Mouse (Mus musculus) heart, embryonic 16.5 days (tissue): ENCODE measurements around the gene Sik1. TPM values are rescaled to one million over a fixed set of nuclear protein-coding genes. Genes with fewer than 3 reads are reported as not detected.
A peak's percentile ranks its signal among the peaks of the same experiment; 100 is the strongest.

Source experiments
- ATAC-seq: fragments of 200-750 bp; cut with Nextera tagmentation; replicated peaks from 2 replicates; pipeline ENCODE4 v1.8.0; 2017; ENCODE audit warnings: moderate number of reproducible peaks; ENCODE audit not compliant: insufficient read depth, low FRiP score; ENCODE audit errors: extremely low read depth
- H3K27ac ChIP-seq: fragments of 300-500 bp; sonication (generic); 2 replicates; pipeline ENCODE4 v1.5.1; 2014; ENCODE audit warnings: mild to moderate bottlenecking, low read length, control low read depth, moderate library complexity
- H3K27me3 ChIP-seq: fragments of 300-500 bp; sonication (generic); 2 replicates; pipeline ENCODE4 v1.6.1; 2014; ENCODE audit warnings: low read length, mixed read lengths; ENCODE audit not compliant: control insufficient read depth, insufficient read depth
- H3K36me3 ChIP-seq: fragments of 300-500 bp; sonication (generic); 2 replicates; pipeline ENCODE4 v1.6.1; 2014; ENCODE audit not compliant: control insufficient read depth, insufficient read depth
- H3K4me1 ChIP-seq: fragments of 300-500 bp; sonication (generic); 2 replicates; pipeline ENCODE4 v1.6.1; 2014; ENCODE audit warnings: low read length, mixed read lengths; ENCODE audit not compliant: control insufficient read depth, insufficient read depth
- H3K4me2 ChIP-seq: fragments of 300-500 bp; sonication (generic); 2 replicates; pipeline ENCODE4 v1.6.1; 2014; ENCODE audit warnings: low read depth, mild to moderate bottlenecking, control low read depth, low read length
- H3K4me3 ChIP-seq: fragments of 300-500 bp; sonication (generic); 2 replicates; pipeline ENCODE4 v1.5.1; 2014; ENCODE audit warnings: mild to moderate bottlenecking, control low read depth, low read length
- H3K9ac ChIP-seq: fragments of 300-500 bp; sonication (generic); 2 replicates; pipeline ENCODE4 v1.6.1; 2014; ENCODE audit warnings: low read length, control low read depth
- H3K9me3 ChIP-seq: fragments of 300-500 bp; sonication (generic); replicated peaks from 2 replicates; pipeline ENCODE4 v1.6.1; 2016; ENCODE audit warnings: low read length; ENCODE audit not compliant: control insufficient read depth
- WGBS: fragments of 180-500 bp; shearing (Covaris S2); extraction: QIAGEN DNeasy Blood & Tissue Kit; methylation state at CpG from one replicate; pipeline ENCODE4 v1.1.7; 2014; 5-methylcytosine and 5-hydroxymethylcytosine counted together
- polyA plus RNA-seq: library from polyadenylated mRNA; unstranded; fragments of >200 nt; fragmentation: Nextera tagmentation; extraction: Ambion mirVana; gene quantifications from 2 replicates; pipeline ENCODE4 v1.2.1, GENCODE M21; 2015

Sik1 gene
- polyA plus RNA-seq, 1 experiment from 2014 or later, result 13.0 TPM

DNA sequence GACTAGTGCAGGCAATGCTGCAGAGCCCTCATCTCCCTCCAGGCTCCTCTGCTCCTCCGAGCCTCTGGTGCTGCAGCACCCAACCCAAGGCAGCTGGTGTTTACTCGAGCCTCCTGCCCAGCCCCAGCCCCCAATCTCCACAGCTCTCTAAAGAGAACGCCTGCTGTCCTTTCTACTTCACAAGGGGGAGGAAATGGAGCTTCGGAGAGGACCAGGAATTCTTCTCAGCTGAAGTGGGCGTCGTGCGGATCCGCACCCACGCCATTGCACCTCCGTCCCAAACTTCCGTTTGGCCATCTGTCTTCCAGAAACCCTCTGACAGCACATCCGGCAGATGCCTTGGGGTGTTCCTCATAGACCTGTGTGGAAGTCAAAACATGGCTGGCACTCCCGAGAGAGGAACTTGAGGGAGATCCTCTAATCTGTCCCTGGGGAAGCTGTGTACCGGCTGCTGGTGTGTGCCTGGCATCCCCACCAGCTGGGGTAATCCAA lies 22.1 kb upstream of the Sik1 start:
- Histone ChIP-seq H3K9me3 (no peaks in the 10 kb centered on the region), H3K4me2 (no peak overlapping the region), H3K9ac (peak overlapping the region; percentile 21; the same call in 1 of the 2 replicates), H3K4me1 (peaks cover 9% of the 10 kb centered on the region; the same call in 1 of the 2 replicates), H3K27me3 (no peaks in the 10 kb centered on the region), H3K4me3 (no peak overlapping the region), H3K27ac (peak overlapping the region; percentile 25; the same call in 1 of the 2 replicates), H3K36me3 (no peaks in the 10 kb centered on the region)
- WGBS, result 61% methylated on average over 14 of the region's 14 CpGs
- ATAC-seq, result no peak

DNA sequence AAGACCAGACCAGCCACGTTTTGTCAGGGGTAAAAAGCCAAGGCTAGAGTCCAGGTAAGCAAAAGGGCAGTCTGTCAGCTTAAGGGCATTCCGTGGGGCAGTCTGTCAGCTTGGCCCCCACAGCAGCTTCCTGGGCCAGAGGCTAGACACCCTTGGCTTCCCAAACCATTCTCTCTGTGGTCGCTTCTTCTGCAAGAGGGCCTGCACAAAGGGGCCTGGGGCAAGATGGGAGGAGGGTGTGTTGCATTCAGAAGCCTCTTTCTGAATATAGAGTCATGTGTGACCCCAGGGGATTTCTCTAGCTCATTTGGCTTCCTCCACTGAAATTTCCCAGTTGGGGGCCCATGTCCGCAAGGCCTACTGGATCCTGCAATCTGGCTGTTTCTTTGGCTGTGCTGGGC lies 21.6 kb upstream of the Sik1 start:
- Histone ChIP-seq H3K36me3 (no peaks in the 10 kb centered on the region), H3K4me1 (peaks cover 9% of the 10 kb centered on the region; the same call in 1 of the 2 replicates), H3K9me3 (no peaks in the 10 kb centered on the region), H3K27ac (peak overlapping the region; percentile 25; the same call in 1 of the 2 replicates), H3K27me3 (no peaks in the 10 kb centered on the region), H3K4me2 (no peak overlapping the region), H3K4me3 (no peak overlapping the region), H3K9ac (0 out of 2 replicates have a peak overlapping the region, but pooled peaks have one; percentile 21)
- WGBS, result 78% methylated on average over 4 of the region's 4 CpGs
- no peak for ATAC-seq

DNA sequence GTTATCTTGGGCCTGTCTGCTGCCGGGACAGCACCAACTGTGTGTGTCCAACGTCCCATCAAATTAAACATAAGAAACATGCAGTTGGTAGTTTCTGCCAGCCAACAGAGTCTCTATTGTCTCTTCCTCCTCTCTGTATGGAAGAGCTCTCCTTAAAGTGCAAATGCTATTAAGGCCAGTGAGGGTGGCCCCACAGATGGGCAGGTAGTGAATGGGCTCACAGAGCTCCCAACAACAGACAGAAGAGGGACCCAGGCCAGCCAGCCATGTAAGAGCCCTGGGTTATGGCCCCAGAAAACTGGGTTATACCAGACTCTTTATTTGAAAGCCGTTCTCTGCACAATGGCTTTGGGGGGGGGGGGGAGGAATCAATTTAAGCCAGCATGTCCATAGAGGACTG lies 21.2 kb upstream of the Sik1 start:
- no peak for ATAC-seq
- Histone ChIP-seq H3K4me2 (no peak overlapping the region), H3K27ac (no peak overlapping the region), H3K9ac (no peak overlapping the region), H3K27me3 (no peaks in the 10 kb centered on the region), H3K9me3 (no peaks in the 10 kb centered on the region), H3K4me1 (peaks cover 9% of the 10 kb centered on the region), H3K4me3 (no peak overlapping the region), H3K36me3 (no peaks in the 10 kb centered on the region)
- WGBS, result 74% methylated on average over 3 of the region's 3 CpGs

DNA sequence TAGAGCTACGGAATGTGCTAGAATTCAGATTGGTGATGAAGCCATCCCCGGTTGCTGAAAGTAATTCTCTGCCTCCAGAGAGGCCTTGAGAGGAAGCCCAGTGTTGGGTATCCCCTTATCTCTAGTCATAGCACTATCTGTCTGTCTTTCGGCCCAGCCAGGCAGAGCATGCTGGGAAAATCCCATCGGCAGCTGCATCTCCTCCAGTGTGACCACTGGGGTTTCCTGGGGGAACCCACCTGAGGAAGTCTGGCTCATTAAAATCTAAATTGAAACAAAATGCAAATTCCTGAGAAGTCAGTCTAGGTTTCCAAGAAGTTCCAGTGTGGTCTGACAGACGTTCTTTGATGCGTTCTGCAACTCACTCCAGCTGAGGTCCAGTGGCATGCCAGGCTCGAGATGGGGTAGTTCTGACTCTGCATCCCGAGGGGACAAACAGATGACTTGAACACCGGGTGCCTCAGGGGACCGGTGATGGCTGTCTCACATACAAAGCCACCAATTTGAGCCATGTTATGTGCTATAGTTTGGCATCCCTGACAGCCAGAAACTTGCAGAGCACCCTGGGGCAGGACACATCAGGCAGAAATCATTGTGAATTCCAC lies 19.8 kb upstream of the Sik1 start:
- Histone ChIP-seq H3K9ac (no peak overlapping the region), H3K36me3 (no peaks in the 10 kb centered on the region), H3K4me2 (no peak overlapping the region), H3K27ac (no peak overlapping the region), H3K9me3 (no peaks in the 10 kb centered on the region), H3K4me3 (no peak overlapping the region), H3K27me3 (no peaks in the 10 kb centered on the region), H3K4me1 (peaks cover 15% of the 10 kb centered on the region)
- no peak for ATAC-seq
- WGBS, result 67% methylated on average over 10 of the region's 10 CpGs

DNA sequence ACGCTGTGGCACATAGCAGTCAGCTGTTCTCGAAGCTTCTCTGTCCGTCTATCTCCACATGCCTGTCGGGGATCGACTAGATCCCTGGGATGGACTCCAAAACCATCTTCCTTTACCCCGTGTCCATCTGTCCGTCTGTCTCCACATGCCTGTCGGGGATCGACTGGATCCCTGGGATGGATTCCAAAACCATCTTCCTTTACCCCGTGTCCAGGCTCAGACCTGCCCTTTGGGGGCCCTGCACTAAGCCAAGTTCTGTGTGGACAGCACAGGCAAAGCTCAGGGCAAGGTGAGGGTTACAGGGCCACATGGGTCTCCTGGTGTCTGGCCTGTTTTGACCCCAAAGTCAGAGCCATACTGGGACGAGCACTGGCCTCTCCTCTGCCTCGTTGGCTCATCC lies 19.1 kb upstream of the Sik1 start:
- Histone ChIP-seq H3K9ac (no peak overlapping the region), H3K4me1 (peaks cover 15% of the 10 kb centered on the region), H3K27me3 (no peaks in the 10 kb centered on the region), H3K4me2 (no peak overlapping the region), H3K36me3 (no peaks in the 10 kb centered on the region), H3K27ac (no peak overlapping the region), H3K9me3 (no peaks in the 10 kb centered on the region), H3K4me3 (no peak overlapping the region)
- ATAC-seq, result no peak
- WGBS, result 80% methylated on average over 12 of the region's 12 CpGs

DNA sequence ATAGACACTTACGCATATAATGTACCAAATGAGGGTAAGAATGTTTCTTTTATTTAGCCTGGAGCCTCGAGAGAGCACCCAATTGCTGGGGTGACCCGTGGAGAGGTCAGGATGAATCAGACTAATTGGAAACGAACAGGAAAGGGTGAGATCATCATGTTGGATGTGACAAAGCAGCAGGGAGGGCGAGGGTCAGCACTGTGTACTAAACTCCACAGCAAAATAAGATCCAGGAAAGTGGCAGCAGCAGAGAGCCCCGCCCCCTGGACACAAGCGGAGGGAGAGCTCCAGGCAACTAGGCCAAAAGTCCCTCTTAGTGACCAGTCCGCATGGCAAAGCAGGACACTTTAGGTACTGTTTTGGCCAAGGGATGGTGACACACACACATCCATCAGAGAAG lies 18.4 kb upstream of the Sik1 start:
- WGBS, result 62% methylated on average over 8 of the region's 8 CpGs

DNA sequence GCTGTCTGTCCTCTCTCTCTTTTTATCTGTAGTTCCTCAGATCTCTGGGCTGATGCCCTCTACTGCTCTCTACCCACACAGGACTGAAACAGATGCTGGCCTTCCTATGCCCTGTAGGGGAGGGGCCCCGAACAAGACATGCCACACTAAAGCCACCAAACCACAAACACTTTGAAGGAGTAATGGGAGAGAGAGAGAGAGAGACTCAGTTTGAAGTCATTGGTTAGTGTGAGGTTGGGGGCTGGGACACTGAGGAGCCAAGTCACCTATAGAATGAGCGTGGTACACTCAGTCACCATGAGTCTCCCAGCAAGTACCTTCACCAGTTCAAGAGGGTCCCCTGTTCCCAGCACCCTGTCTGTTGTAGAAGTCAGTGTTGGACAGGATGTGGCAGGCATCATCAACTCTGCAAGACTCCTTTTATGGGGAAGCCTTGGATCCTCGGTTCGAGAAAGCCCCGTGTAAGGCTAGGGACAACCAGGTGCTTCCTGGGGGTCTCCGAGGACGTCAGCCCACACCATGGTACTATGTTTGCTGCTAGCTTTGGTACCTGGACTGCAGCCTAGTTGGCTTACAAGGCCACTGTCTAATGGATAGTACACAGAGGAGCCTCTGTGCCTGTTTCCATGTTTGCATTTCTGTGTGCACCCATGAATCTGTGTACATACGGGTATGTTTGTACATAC lies 17.7 kb upstream of the Sik1 start:
- Histone ChIP-seq H3K4me1 (peaks cover 15% of the 10 kb centered on the region), H3K4me2 (no peak overlapping the region), H3K9ac (no peak overlapping the region), H3K9me3 (no peaks in the 10 kb centered on the region), H3K27me3 (no peaks in the 10 kb centered on the region), H3K4me3 (no peak overlapping the region), H3K36me3 (no peaks in the 10 kb centered on the region), H3K27ac (0 out of 2 replicates have a peak overlapping the region, but pooled peaks have one; percentile 51)
- ATAC-seq, result no peak
- 76% methylated on average over 8 of the region's 8 CpGs for WGBS

More for the DNA sequence above, 18.4 kb upstream of the Sik1 start:
- Histone ChIP-seq H3K4me3 (no peak overlapping the region), H3K4me1 (peaks cover 15% of the 10 kb centered on the region), H3K27me3 (no peaks in the 10 kb centered on the region), H3K27ac (0 out of 2 replicates have a peak overlapping the region, but pooled peaks have one; percentile 51), H3K36me3 (no peaks in the 10 kb centered on the region), H3K9ac (no peak overlapping the region), H3K9me3 (no peaks in the 10 kb centered on the region), H3K4me2 (no peak overlapping the region)
- no peak for ATAC-seq

DNA sequence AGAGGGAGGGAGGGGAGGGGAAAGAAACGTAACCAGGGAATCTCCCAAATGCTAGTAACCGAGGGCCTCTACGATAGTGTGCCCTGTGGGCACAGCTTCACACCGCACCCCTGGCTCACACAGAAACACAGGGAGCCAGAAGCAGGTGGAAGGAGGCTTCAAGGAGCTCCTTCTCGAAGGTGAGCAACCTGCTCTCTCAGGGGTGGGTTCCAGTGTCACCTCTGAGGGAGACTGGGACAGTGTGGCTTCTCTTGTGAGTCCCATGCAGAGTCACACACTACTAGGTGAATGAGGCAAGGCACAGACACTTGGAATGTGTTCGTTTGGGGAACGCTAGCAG lies 17.2 kb upstream of the Sik1 start:
- Histone ChIP-seq H3K27me3 (no peaks in the 10 kb centered on the region), H3K27ac (no peak overlapping the region), H3K9ac (no peak overlapping the region), H3K9me3 (no peaks in the 10 kb centered on the region), H3K4me1 (peaks cover 14% of the 10 kb centered on the region), H3K36me3 (no peaks in the 10 kb centered on the region), H3K4me2 (no peak overlapping the region), H3K4me3 (no peak overlapping the region)
- no peak for ATAC-seq
- 75% methylated on average over 7 of the region's 7 CpGs for WGBS
